Mouse (Mus musculus) limb, embryonic 12.5 days (tissue): ENCODE measurements at regions not wholly inside any gene's neighbourhood (a gene's known extent, or its start where the extent isn't known, plus 50 kb on each side); places are given as distances from the start of the nearest gene placed in this dataset.
A peak's percentile ranks its signal among the peaks of the same experiment; 100 is the strongest.

ENCODE experiments used
- ATAC-seq: fragments of 200-750 bp; cut with Nextera tagmentation; 2 replicates; pipeline ENCODE4 v1.8.0; 2017; ENCODE audit warnings: low read depth, moderate TSS enrichment; ENCODE audit not compliant: insufficient number of reproducible peaks, insufficient read depth, low FRiP score, low TSS enrichment
- H3K27ac ChIP-seq: fragments of 300-500 bp; sonication (generic); 2 replicates; pipeline ENCODE4 v1.5.1; 2016; ENCODE audit warnings: mild to moderate bottlenecking, moderate library complexity
- H3K27me3 ChIP-seq: fragments of 300-500 bp; sonication (generic); 2 replicates; pipeline ENCODE4 v1.6.1; 2016; ENCODE audit warnings: mild to moderate bottlenecking, moderate library complexity
- H3K36me3 ChIP-seq: fragments of 300-500 bp; sonication (generic); 2 replicates; pipeline ENCODE4 v1.6.1; 2016; ENCODE audit warnings: mild to moderate bottlenecking, moderate library complexity
- H3K4me1 ChIP-seq: fragments of 300-500 bp; sonication (generic); replicated peaks from 2 replicates; pipeline ENCODE4 v1.6.1; 2016
- H3K4me2 ChIP-seq: fragments of 300-500 bp; sonication (generic); 2 replicates; pipeline ENCODE4 v1.6.1; 2016; ENCODE audit warnings: mild to moderate bottlenecking, moderate library complexity
- H3K4me3 ChIP-seq: fragments of 300-500 bp; sonication (generic); replicated peaks from 2 replicates; pipeline ENCODE4 v1.5.1; 2016; ENCODE audit warnings: mild to moderate bottlenecking
- H3K9ac ChIP-seq: fragments of 300-500 bp; sonication (generic); replicated peaks from 2 replicates; pipeline ENCODE4 v1.6.1; 2016; ENCODE audit warnings: mild to moderate bottlenecking, moderate library complexity
- H3K9me3 ChIP-seq: fragments of 300-500 bp; sonication (generic); 2 replicates; pipeline ENCODE4 v1.6.1; 2016; ENCODE audit warnings: mild to moderate bottlenecking, moderate library complexity
- WGBS: fragments of 180-500 bp; shearing (Covaris S2); methylation state at CpG from one replicate; pipeline ENCODE4 v1.1.7; 2016; 5-methylcytosine and 5-hydroxymethylcytosine counted together

DNA sequence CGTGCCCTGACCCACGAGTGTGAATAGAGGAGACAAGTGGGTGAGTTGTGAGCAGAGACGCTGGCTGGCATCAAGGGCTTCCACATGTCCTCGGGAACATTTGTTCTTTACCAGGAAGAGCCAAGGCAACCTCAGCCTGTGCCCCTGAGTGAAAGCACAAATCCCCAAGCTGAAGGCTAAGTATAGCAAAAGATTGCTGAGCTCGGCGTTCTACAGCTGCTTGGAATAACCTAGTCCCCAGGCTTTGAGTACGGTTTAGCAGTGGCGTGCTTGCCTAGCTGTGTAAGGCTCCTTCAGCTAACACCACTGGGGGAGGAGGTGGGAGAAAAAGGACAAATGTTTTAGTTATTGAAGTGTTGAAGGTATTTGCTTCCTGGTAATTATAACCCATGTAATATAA, 210.8 kb upstream of the Habp2 start:
- H3K27me3 ChIP-seq: peaks cover 53% of the 10 kb centered on the region
- no peak overlapping the region for H3K27ac ChIP-seq
- no peaks in the 10 kb centered on the region for H3K36me3 ChIP-seq
- H3K9me3 ChIP-seq: no peaks in the 10 kb centered on the region
- no peak overlapping the region for H3K4me2 ChIP-seq
- ATAC-seq: no peak
- H3K9ac ChIP-seq: no peak overlapping the region
- no peak overlapping the region for H3K4me3 ChIP-seq
- H3K4me1 ChIP-seq: peaks cover 9% of the 10 kb centered on the region
- 79% methylated on average over 8 of the region's 8 CpGs for WGBS

DNA sequence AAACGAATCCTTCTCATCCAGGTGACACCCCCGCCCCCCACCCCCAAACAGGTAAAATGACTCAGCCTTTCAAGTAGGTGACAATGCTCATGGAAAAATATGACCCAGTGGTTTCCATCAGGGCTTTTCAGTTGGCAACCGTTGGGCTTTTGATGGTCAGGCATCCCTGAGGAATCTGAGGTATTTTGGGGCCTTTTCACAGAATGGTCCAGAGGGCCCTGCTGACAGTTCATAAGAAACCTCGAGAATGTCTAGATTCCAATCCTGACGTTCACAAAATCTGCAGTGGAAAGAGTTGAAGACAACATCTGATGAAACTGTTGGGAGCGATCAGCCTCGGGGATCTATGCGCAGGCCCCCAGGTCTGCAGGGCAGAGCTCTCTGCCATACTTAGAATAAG, 209.4 kb upstream of the Habp2 start:
- Histone ChIP-seq H3K27me3 (peaks cover 58% of the 10 kb centered on the region), H3K4me3 (no peak overlapping the region), H3K27ac (no peak overlapping the region), H3K9ac (no peak overlapping the region), H3K4me1 (no peaks in the 10 kb centered on the region), H3K4me2 (no peak overlapping the region), H3K36me3 (no peaks in the 10 kb centered on the region), H3K9me3 (no peaks in the 10 kb centered on the region)
- no peak for ATAC-seq
- WGBS: 80% methylated on average over 8 of the region's 8 CpGs

DNA sequence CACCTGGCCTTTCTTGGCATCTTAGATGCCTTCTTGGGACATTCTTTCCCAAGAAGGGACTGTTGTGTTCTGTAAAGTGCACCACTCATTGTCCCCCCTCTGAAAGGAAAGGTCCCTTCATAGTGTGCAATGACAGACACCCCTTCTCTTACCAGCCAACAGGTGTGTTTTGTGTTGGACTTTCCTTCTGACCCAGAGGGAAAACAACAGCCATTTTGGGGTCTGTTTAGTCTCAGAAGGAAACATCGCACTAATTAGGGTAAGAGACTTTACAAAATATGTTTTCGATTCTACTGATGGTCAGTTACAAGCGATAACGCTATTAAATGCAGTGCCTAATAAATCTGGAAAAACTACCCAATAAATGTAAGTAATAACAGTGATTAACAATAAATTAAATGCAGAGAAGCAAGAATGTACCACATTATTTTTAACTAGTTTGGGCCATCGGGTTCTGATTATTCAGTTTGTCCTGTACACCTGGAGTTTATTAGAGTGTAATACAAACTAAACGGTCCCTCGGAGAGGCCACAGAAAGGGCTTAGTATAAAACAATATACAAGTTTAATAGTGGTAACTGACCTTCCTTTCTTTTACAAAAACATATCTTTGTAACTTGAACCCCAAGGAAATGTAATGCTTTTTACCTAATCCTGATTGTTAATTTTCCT, 200.4 kb upstream of the Habp2 start:
- ATAC-seq: no peak

DNA sequence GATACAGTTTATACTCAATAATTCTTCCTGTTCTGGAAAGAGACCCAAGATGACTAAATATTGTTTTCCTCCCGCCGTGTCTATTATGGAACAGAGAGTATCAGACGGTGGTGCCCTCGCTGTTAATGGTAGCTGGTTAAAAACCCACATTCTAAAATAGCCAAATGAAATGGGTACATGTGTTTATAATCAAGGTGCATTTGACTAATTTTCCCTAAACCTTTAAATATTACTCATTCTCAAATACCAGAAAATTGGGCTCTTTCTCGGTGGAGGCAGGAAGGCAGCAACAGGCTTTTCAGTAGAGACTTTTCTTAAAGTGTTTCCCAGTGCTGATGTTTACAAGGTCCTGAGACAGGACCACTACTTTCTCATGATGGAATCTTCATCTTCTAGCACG, 199.8 kb upstream of the Habp2 start:
- Histone ChIP-seq H3K4me3 (no peak overlapping the region), H3K9me3 (peaks cover 17% of the 10 kb centered on the region), H3K4me2 (peak overlapping the region; percentile 13; the same call in 1 of the 2 replicates), H3K27ac (peak overlapping the region; percentile 56; the same call in 1 of the 2 replicates), H3K9ac (no peak overlapping the region), H3K4me1 (peaks cover 24% of the 10 kb centered on the region), H3K36me3 (no peaks in the 10 kb centered on the region), H3K27me3 (peaks cover 39% of the 10 kb centered on the region)
- WGBS: 8% methylated on average over 6 of the region's 6 CpGs
- no peak for ATAC-seq

More for the DNA sequence above, 200.4 kb upstream of the Habp2 start:
- Histone ChIP-seq H3K4me1 (peaks cover 24% of the 10 kb centered on the region), H3K27me3 (peaks cover 37% of the 10 kb centered on the region), H3K4me3 (no peak overlapping the region), H3K9me3 (peaks cover 17% of the 10 kb centered on the region), H3K9ac (no peak overlapping the region), H3K4me2 (no peak overlapping the region), H3K36me3 (no peaks in the 10 kb centered on the region), H3K27ac (peak overlapping the region; percentile 45; the same call in 1 of the 2 replicates)
- 17% methylated on average over 7 of the region's 7 CpGs for WGBS

DNA sequence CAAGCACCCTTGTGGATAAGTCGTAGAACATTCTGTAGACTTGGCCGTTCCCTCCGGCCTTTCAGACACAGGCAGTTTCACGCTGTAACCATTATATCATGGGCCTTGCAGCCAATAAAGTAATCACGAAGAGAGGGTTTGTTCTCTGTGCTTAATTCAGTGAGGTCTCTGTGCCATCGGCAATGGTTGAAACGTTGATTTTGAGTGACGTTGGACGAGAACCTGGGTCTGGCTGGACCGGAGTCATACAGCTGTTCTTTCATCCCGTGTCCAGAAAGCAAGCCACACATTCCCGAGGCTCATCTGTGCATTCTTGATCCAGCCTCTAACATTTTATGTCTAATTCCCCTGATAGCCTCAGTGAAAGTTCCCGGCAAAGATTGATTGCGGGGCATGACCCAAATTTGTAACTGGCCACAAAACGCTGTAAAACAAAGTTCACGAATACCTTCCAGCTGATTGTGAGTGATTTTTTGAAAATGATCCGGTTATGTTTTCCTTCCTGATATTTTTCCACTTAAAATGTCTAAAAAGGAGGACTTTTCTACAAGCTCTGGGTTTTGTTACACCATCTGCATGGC, 197.1 kb upstream of the Habp2 start:
- WGBS: 69% methylated on average over 17 of the region's 17 CpGs
- ATAC-seq: no peak
- H3K36me3 ChIP-seq: no peaks in the 10 kb centered on the region
- H3K9ac ChIP-seq: no peak overlapping the region
- H3K4me1 ChIP-seq: peaks cover 35% of the 10 kb centered on the region
- no peak overlapping the region for H3K4me3 ChIP-seq
- H3K27ac ChIP-seq: no peak overlapping the region
- no peak overlapping the region for H3K4me2 ChIP-seq
- peaks cover 64% of the 10 kb centered on the region for H3K27me3 ChIP-seq
- H3K9me3 ChIP-seq: no peaks in the 10 kb centered on the region

DNA sequence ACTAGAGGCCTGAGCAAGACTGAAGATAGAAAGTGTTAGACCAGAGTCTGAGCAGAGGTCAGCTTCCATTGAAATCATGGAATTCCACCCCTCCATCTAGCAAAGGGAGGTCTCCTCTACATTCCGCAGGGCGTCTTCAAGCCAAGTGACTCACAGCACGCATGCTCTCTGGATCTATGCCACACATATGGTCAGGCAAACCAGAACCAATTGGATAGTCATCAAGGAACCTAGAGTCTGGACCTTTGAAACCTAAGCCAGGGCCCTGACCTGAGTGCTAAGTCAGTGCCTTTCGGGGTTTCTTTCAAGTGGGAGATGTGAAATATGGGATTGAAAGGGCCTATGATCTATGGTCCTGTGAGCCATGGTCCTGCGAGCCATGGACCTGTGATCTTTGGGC, 195.4 kb upstream of the Habp2 start:
- peaks cover 68% of the 10 kb centered on the region for H3K27me3 ChIP-seq
- no peak overlapping the region for H3K4me3 ChIP-seq
- peaks cover 41% of the 10 kb centered on the region for H3K4me1 ChIP-seq
- WGBS: 91% methylated on average over 5 of the region's 5 CpGs
- no peaks in the 10 kb centered on the region for H3K36me3 ChIP-seq
- no peak overlapping the region for H3K4me2 ChIP-seq
- H3K9ac ChIP-seq: no peak overlapping the region
- H3K27ac ChIP-seq: no peak overlapping the region
- H3K9me3 ChIP-seq: no peaks in the 10 kb centered on the region
- ATAC-seq: no peak

DNA sequence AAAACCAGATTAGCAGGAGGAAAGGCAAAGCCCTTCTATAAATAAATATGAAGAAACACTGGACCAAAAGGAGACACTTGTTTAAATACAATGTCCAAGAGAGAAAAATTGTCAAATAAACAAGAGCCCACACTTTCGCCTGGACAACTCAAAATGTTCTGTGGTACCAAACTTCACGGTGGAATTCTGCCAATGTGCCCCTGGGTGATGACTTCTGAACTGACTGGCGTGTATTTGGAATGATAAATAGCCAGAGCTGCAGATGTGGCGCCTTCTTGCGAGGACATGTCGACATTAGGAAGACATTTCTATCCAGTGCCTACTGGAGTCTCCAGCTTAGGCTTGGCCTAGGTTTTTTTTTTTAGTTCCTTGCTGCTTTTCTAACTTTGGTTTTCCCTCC, 191.1 kb upstream of the Habp2 start:
- WGBS: 67% methylated on average over 6 of the region's 6 CpGs

DNA sequence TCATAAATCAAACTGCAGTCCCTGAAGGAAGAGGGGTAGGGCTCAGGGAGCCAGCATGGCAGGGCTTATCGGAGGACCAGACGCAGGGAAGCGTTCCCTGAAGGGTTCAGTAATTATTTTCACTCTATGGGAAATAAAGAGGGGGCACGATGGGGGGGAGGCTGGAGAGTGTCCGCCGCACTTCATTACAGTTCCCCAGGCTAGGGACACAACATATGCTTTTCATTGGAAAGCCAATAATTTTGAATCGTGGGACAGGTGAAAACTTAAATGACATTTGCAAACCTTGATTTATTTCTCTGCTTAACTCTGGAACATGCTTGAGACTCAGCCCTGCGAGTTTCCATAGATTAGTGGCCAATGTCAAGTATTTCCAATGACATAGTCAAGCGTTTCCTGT, 187.2 kb upstream of the Habp2 start:
- no peak overlapping the region for H3K9ac ChIP-seq
- no peaks in the 10 kb centered on the region for H3K36me3 ChIP-seq
- no peak overlapping the region for H3K4me2 ChIP-seq
- peaks cover 61% of the 10 kb centered on the region for H3K4me1 ChIP-seq
- ATAC-seq: peak; percentile 86; the same call in 1 of the 2 replicates
- peak overlapping the region; percentile 46; the same call in 1 of the 2 replicates for H3K27ac ChIP-seq
- H3K27me3 ChIP-seq: peaks cover 25% of the 10 kb centered on the region; the same call in 1 of the 2 replicates
- H3K9me3 ChIP-seq: peaks cover 14% of the 10 kb centered on the region; the same call in 1 of the 2 replicates
- 10% methylated on average over 9 of the region's 9 CpGs for WGBS
- no peak overlapping the region for H3K4me3 ChIP-seq

More for the DNA sequence above, 191.1 kb upstream of the Habp2 start:
- Histone ChIP-seq H3K4me2 (no peak overlapping the region), H3K4me3 (no peak overlapping the region), H3K36me3 (no peaks in the 10 kb centered on the region), H3K9me3 (peaks cover 13% of the 10 kb centered on the region; the same call in 1 of the 2 replicates), H3K4me1 (peaks cover 35% of the 10 kb centered on the region), H3K27ac (no peak overlapping the region), H3K27me3 (peaks cover 50% of the 10 kb centered on the region), H3K9ac (no peak overlapping the region)
- no peak for ATAC-seq

DNA sequence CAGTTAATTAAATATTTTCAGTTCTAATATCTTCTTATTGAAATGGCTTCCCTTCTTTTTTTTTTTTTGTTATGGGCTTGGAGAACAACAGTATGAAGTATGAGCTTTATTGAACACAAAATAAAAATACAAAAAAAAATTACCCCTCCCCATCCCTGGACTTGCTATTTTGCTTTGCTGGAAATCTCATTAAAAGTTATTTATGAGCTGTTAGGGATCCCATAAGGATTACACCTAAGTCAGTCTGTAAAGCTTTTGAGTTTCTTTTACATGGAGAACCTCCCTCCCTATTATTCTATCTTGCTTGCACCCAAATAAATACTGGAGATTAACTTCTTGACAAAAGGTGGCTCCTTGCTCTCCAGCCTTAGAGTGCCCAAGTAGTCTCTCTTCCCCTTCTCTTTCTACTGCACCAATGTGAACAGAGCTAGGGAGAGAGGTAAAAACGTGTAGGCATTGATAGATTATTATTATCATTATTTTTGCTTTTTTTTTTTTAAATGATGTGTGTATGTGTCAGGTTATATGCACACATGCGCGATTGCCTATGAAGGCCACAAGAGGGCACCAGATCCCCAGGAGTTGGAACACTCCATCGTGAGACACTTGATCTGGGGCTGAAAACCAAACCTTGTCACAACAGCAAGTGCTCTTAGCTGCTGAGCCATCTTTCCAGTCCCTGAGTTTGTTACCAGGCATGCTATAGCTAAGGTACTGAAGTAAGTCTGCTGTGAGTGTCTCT, 186.6 kb upstream of the Habp2 start:
- 76% methylated on average over 4 of the region's 4 CpGs for WGBS
- Histone ChIP-seq H3K36me3 (no peaks in the 10 kb centered on the region), H3K4me1 (peaks cover 61% of the 10 kb centered on the region), H3K27me3 (peaks cover 19% of the 10 kb centered on the region; the same call in 1 of the 2 replicates), H3K9ac (no peak overlapping the region), H3K4me3 (no peak overlapping the region), H3K9me3 (peaks cover 14% of the 10 kb centered on the region; the same call in 1 of the 2 replicates), H3K4me2 (no peak overlapping the region), H3K27ac (no peak overlapping the region)
- ATAC-seq: peak; percentile 17; the same call in 1 of the 2 replicates

DNA sequence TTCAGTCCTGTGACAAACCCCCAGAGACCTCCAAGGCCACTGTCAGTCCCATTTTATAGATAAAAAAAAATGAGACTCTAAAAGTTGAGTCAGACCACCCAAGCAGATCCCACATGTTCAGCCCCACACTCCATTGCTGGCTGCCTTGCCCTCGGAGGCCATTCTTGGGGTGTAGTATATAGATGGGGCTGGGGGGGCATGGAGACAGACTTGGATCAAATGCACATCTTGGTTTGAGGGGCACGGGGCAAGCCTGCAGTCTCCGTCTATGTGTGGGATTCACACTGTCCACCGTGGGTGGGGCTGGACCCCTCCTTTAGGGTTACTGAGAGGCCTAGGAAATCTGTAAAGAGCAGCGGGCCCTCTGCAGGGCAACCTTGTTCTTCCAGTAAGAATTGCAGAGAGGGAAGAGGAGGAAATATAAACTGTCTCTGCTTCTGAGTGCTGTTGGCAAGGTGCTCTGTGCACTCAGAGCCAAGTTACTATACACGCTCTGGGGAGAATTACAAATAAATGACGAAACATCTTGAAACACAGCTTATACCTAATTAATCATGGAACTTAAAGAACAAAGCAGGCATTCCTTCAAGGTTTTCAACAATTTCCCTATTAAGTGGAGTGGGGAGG, 184.4 kb upstream of the Habp2 start:
- Histone ChIP-seq H3K9ac (no peak overlapping the region), H3K4me1 (peaks cover 62% of the 10 kb centered on the region), H3K36me3 (no peaks in the 10 kb centered on the region), H3K27ac (no peak overlapping the region), H3K4me2 (no peak overlapping the region), H3K27me3 (peaks cover 19% of the 10 kb centered on the region), H3K9me3 (peaks cover 15% of the 10 kb centered on the region; the same call in 1 of the 2 replicates), H3K4me3 (no peak overlapping the region)
- 34% methylated on average over 7 of the region's 7 CpGs for WGBS
- ATAC-seq: no peak

DNA sequence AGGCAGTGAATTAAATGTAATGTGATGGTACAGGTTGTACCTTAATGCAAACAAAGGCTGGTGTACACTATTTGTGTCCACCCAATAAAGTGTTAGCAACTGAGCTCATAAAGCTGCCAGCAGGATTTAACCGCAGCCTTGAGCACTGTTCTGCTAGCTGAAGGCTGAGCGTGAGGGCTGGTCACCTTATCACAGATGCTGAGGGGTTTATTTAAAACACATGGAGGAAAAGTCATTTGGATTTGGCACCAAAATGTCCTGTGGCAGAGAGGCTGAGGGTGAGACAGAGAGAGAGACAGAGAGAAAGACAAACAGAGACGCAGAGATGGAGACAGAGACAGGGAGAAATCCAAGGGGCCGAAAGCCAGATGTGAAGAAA, 181.9 kb upstream of the Habp2 start:
- H3K27ac ChIP-seq: peak overlapping the region; percentile 65
- peaks cover 65% of the 10 kb centered on the region for H3K4me1 ChIP-seq
- peak overlapping the region; percentile 43 for H3K4me2 ChIP-seq
- no peaks in the 10 kb centered on the region for H3K36me3 ChIP-seq
- H3K27me3 ChIP-seq: peaks cover 21% of the 10 kb centered on the region
- no peak overlapping the region for H3K4me3 ChIP-seq
- WGBS: 9% methylated on average over 4 of the region's 4 CpGs
- 0 out of 2 replicates have a peak, but pooled peaks cover 12% of the 10 kb centered on the region for H3K9me3 ChIP-seq
- no peak for ATAC-seq
- no peak overlapping the region for H3K9ac ChIP-seq
